Mouse (Mus musculus): ENCODE measurements around the gene Tenm4.

GRCm38 (mm10) chr7:96754175-96754574 lies 583.1 kb downstream of the Tenm4 start:
- TF ChIP-seq CTCF (IDR thresholded peaks at IDR 0.05; ENCODE audit: low read depth) (no peak), EP300 (IDR thresholded peaks at IDR 0.05; ENCODE audit: low read depth) (no peak)

All from heart, postnatal 0 days (tissue).